Mouse (Mus musculus): ENCODE results near the gene Mrfap1. TPM values are rescaled to one million over a fixed set of nuclear protein-coding genes. Genes with fewer than 3 reads are reported as not detected.
A peak's percentile ranks its signal among the peaks of the same experiment; 100 is the strongest.

The Mrfap1 gene
- polyA plus RNA-seq, 1 experiment, result 263 TPM

- H3K4me2 ChIP-seq (ENCODE audit: low read depth), result no peak overlapping the region
- no peak for TF ChIP-seq MAX (IDR thresholded peaks at IDR 0.05; ENCODE audit: low read depth)
- TF ChIP-seq REST (IDR thresholded peaks at IDR 0.05; ENCODE audit: insufficient read depth, insufficient read length), result no peak
- no peak for TF ChIP-seq CEBPB (IDR thresholded peaks at IDR 0.05; ENCODE audit: insufficient read depth, poor library complexity, severe bottlenecking)
- no peak for TF ChIP-seq E2F4 (IDR thresholded peaks at IDR 0.05; ENCODE audit: insufficient read depth)
- no peak for TF ChIP-seq SRF (IDR thresholded peaks at IDR 0.05; ENCODE audit: control insufficient read depth, insufficient read length, low read depth)
- TF ChIP-seq USF1 (IDR thresholded peaks at IDR 0.05; ENCODE audit: low read depth), result no peak
- no peak for TF ChIP-seq TCF3 (IDR thresholded peaks at IDR 0.05; ENCODE audit: insufficient read length, low read depth)
- no peak for TF ChIP-seq MYOG (IDR thresholded peaks at IDR 0.05; ENCODE audit: control insufficient read depth in 1 of 3, insufficient read depth in 1 of 3, insufficient read length in 2 of 3, low read depth in 2 of 3)
- no peak for TF ChIP-seq TCF12 (IDR thresholded peaks at IDR 0.05; ENCODE audit: insufficient read depth, poor library complexity, severe bottlenecking)
- TF ChIP-seq POLR2AphosphoS2 (IDR thresholded peaks at IDR 0.05; ENCODE audit: insufficient read length, low read depth), result no peak
- H3K4me3 ChIP-seq, result no peak overlapping the region
- H3K27me3 ChIP-seq (ENCODE audit: control insufficient read depth, insufficient read depth, insufficient read length), result peaks cover 8% of the 10 kb centered on the region
- H3K36me3 ChIP-seq (ENCODE audit: control insufficient read depth, insufficient read depth), result no peaks in the 10 kb centered on the region
- no peak overlapping the region for H3ac ChIP-seq (ENCODE audit: control insufficient read depth, insufficient read length)
- no peaks in the 10 kb centered on the region for H3K79me2 ChIP-seq (ENCODE audit: control insufficient read depth, insufficient read depth)
Observed at GRCm38 (mm10) chr5:36829098-36829497, 32.5 kb upstream of the Mrfap1 start.

- Histone ChIP-seq H3K36me3 (ENCODE audit: control insufficient read depth, insufficient read depth) (no peaks in the 10 kb centered on the region), H3K4me2 (ENCODE audit: low read depth) (no peak overlapping the region), H3K4me3 (no peak overlapping the region), H3ac (ENCODE audit: control insufficient read depth, insufficient read length) (no peak overlapping the region), H3K27me3 (ENCODE audit: control insufficient read depth, insufficient read depth, insufficient read length) (no peaks in the 10 kb centered on the region), H3K79me2 (ENCODE audit: control insufficient read depth, insufficient read depth) (no peaks in the 10 kb centered on the region)
- TF ChIP-seq MYOD1 (IDR thresholded peaks at IDR 0.05; ENCODE audit: control insufficient read depth in 1 of 3, insufficient read length in 2 of 3, low read depth in 2 of 3) (peak in 1 of 3 experiments; percentile 12), MYOG (IDR thresholded peaks at IDR 0.05; ENCODE audit: control insufficient read depth in 1 of 3, insufficient read depth in 1 of 3, insufficient read length in 2 of 3, low read depth in 2 of 3) (peak in 1 of 3 experiments; percentile 5), MAX (IDR thresholded peaks at IDR 0.05; ENCODE audit: low read depth) (no peak), POLR2AphosphoS2 (IDR thresholded peaks at IDR 0.05; ENCODE audit: insufficient read length, low read depth) (no peak)
Observed at GRCm38 (mm10) chr5:36822907-36823306, 26.3 kb upstream of the Mrfap1 start.

GRCm38 (mm10) chr5:36820142-36820541, 23.6 kb upstream of the Mrfap1 start:
- TF ChIP-seq MYOG (IDR thresholded peaks at IDR 0.05; ENCODE audit: control insufficient read depth in 1 of 3, insufficient read depth in 1 of 3, insufficient read length in 2 of 3, low read depth in 2 of 3) (no peak), SRF (IDR thresholded peaks at IDR 0.05; ENCODE audit: control insufficient read depth, insufficient read length, low read depth) (no peak), TCF12 (IDR thresholded peaks at IDR 0.05; ENCODE audit: insufficient read depth, poor library complexity, severe bottlenecking) (no peak), POLR2A (IDR thresholded peaks at IDR 0.05; ENCODE audit: insufficient read length, low read depth) (no peak), REST (IDR thresholded peaks at IDR 0.05; ENCODE audit: insufficient read depth, insufficient read length) (no peak), TCF3 (IDR thresholded peaks at IDR 0.05; ENCODE audit: insufficient read length, low read depth) (no peak), E2F4 (IDR thresholded peaks at IDR 0.05; ENCODE audit: insufficient read depth) (no peak), POLR2AphosphoS2 (IDR thresholded peaks at IDR 0.05; ENCODE audit: insufficient read length, low read depth) (no peak), MAX (IDR thresholded peaks at IDR 0.05; ENCODE audit: low read depth) (no peak), MYOD1 (IDR thresholded peaks at IDR 0.05; ENCODE audit: control insufficient read depth in 1 of 3, insufficient read length in 2 of 3, low read depth in 2 of 3) (no peak), USF1 (IDR thresholded peaks at IDR 0.05; ENCODE audit: low read depth) (no peak), CEBPB (IDR thresholded peaks at IDR 0.05; ENCODE audit: insufficient read depth, poor library complexity, severe bottlenecking) (no peak)
- H3K4me2 ChIP-seq (ENCODE audit: low read depth), result no peak overlapping the region
- H3ac ChIP-seq (ENCODE audit: control insufficient read depth, insufficient read length), result no peak overlapping the region
- no peak overlapping the region for H3K4me3 ChIP-seq
- no peaks in the 10 kb centered on the region for H3K36me3 ChIP-seq (ENCODE audit: control insufficient read depth, insufficient read depth)
- no peaks in the 10 kb centered on the region for H3K27me3 ChIP-seq (ENCODE audit: control insufficient read depth, insufficient read depth, insufficient read length)
- no peaks in the 10 kb centered on the region for H3K79me2 ChIP-seq (ENCODE audit: control insufficient read depth, insufficient read depth)

GRCm38 (mm10) chr5:36819742-36820141, 23.2 kb upstream of the Mrfap1 start:
- Histone ChIP-seq H3ac (ENCODE audit: control insufficient read depth, insufficient read length) (no peak overlapping the region), H3K27me3 (ENCODE audit: control insufficient read depth, insufficient read depth, insufficient read length) (no peaks in the 10 kb centered on the region), H3K4me2 (ENCODE audit: low read depth) (no peak overlapping the region), H3K36me3 (ENCODE audit: control insufficient read depth, insufficient read depth) (no peaks in the 10 kb centered on the region), H3K79me2 (ENCODE audit: control insufficient read depth, insufficient read depth) (no peaks in the 10 kb centered on the region), H3K4me3 (no peak overlapping the region)
- TF ChIP-seq POLR2A (IDR thresholded peaks at IDR 0.05; ENCODE audit: insufficient read length, low read depth) (no peak), REST (IDR thresholded peaks at IDR 0.05; ENCODE audit: insufficient read depth, insufficient read length) (no peak), POLR2AphosphoS2 (IDR thresholded peaks at IDR 0.05; ENCODE audit: insufficient read length, low read depth) (no peak), MYOG (IDR thresholded peaks at IDR 0.05; ENCODE audit: control insufficient read depth in 1 of 3, insufficient read depth in 1 of 3, insufficient read length in 2 of 3, low read depth in 2 of 3) (no peak), TCF12 (IDR thresholded peaks at IDR 0.05; ENCODE audit: insufficient read depth, poor library complexity, severe bottlenecking) (no peak), E2F4 (IDR thresholded peaks at IDR 0.05; ENCODE audit: insufficient read depth) (no peak), TCF3 (IDR thresholded peaks at IDR 0.05; ENCODE audit: insufficient read length, low read depth) (no peak), SRF (IDR thresholded peaks at IDR 0.05; ENCODE audit: control insufficient read depth, insufficient read length, low read depth) (no peak), USF1 (IDR thresholded peaks at IDR 0.05; ENCODE audit: low read depth) (no peak), MAX (IDR thresholded peaks at IDR 0.05; ENCODE audit: low read depth) (no peak), MYOD1 (IDR thresholded peaks at IDR 0.05; ENCODE audit: control insufficient read depth in 1 of 3, insufficient read length in 2 of 3, low read depth in 2 of 3) (no peak), CEBPB (IDR thresholded peaks at IDR 0.05; ENCODE audit: insufficient read depth, poor library complexity, severe bottlenecking) (no peak)

- TF ChIP-seq MYOD1 (IDR thresholded peaks at IDR 0.05; ENCODE audit: control insufficient read depth in 1 of 3, insufficient read length in 2 of 3, low read depth in 2 of 3) (no peak), USF1 (IDR thresholded peaks at IDR 0.05; ENCODE audit: low read depth) (no peak), TCF3 (IDR thresholded peaks at IDR 0.05; ENCODE audit: insufficient read length, low read depth) (no peak), MYOG (IDR thresholded peaks at IDR 0.05; ENCODE audit: control insufficient read depth in 1 of 3, insufficient read depth in 1 of 3, insufficient read length in 2 of 3, low read depth in 2 of 3) (no peak), MAX (IDR thresholded peaks at IDR 0.05; ENCODE audit: low read depth) (no peak), SRF (IDR thresholded peaks at IDR 0.05; ENCODE audit: control insufficient read depth, insufficient read length, low read depth) (no peak), E2F4 (IDR thresholded peaks at IDR 0.05; ENCODE audit: insufficient read depth) (no peak), REST (IDR thresholded peaks at IDR 0.05; ENCODE audit: insufficient read depth, insufficient read length) (no peak), TCF12 (IDR thresholded peaks at IDR 0.05; ENCODE audit: insufficient read depth, poor library complexity, severe bottlenecking) (no peak), CEBPB (IDR thresholded peaks at IDR 0.05; ENCODE audit: insufficient read depth, poor library complexity, severe bottlenecking) (no peak), POLR2AphosphoS2 (IDR thresholded peaks at IDR 0.05; ENCODE audit: insufficient read length, low read depth) (no peak), POLR2A (IDR thresholded peaks at IDR 0.05; ENCODE audit: insufficient read length, low read depth) (no peak)
- Histone ChIP-seq H3K79me2 (ENCODE audit: control insufficient read depth, insufficient read depth) (no peaks in the 10 kb centered on the region), H3K4me3 (no peak overlapping the region), H3K36me3 (ENCODE audit: control insufficient read depth, insufficient read depth) (no peaks in the 10 kb centered on the region), H3ac (ENCODE audit: control insufficient read depth, insufficient read length) (no peak overlapping the region), H3K27me3 (ENCODE audit: control insufficient read depth, insufficient read depth, insufficient read length) (no peaks in the 10 kb centered on the region), H3K4me2 (ENCODE audit: low read depth) (no peak overlapping the region)
Observed at GRCm38 (mm10) chr5:36817738-36818137, 21.2 kb upstream of the Mrfap1 start.
